Mouse (Mus musculus) ES-CJ7 (cell line): Measurements from ENCODE around the gene Eif3a.

ENCODE experiments used
- DNase-seq: peaks from one replicate; pipeline ENCODE4 v3.0.0; 2011; ENCODE audit warnings: low read depth, low spot score

The Eif3a gene

GRCm38 (mm10) chr19:60790551-60791161 is at the start of gene Eif3a:
Gene Eif3a, minus strand, starts transcription at chr19:60790658.
- peak; percentile 93 for DNase-seq

- DNase-seq = peak; percentile 70
Measured at GRCm38 (mm10) chr19:60837747-60838146, 47.3 kb upstream of the Eif3a start.

GRCm38 (mm10) chr19:60818677-60819076 is 28.2 kb upstream of the Eif3a start:
- no peak for DNase-seq

- no peak for DNase-seq
Measured at GRCm38 (mm10) chr19:60813133-60813532, 22.7 kb upstream of the Eif3a start.

- no peak for DNase-seq
Measured at GRCm38 (mm10) chr19:60812036-60812389, 21.6 kb upstream of the Eif3a start.

- peak; percentile 93 for DNase-seq
Measured at GRCm38 (mm10) chr19:60811098-60812035, 20.9 kb upstream of the Eif3a start, which contains the start of gene Fam45a. Gene Fam45a, plus strand, starts transcription at chr19:60811585.

GRCm38 (mm10) chr19:60809927-60810326 is 19.5 kb upstream of the Eif3a start:
- no peak for DNase-seq

- DNase-seq = no peak
Measured at GRCm38 (mm10) chr19:60804903-60805302, 14.4 kb upstream of the Eif3a start.

- no peak for DNase-seq
Measured at GRCm38 (mm10) chr19:60799867-60800569, 9.6 kb upstream of the Eif3a start.

GRCm38 (mm10) chr19:60797415-60797814 is 7.0 kb upstream of the Eif3a start:
- no peak for DNase-seq

GRCm38 (mm10) chr19:60795244-60795643 is 4.8 kb upstream of the Eif3a start:
- no peak for DNase-seq

GRCm38 (mm10) chr19:60793170-60793707 is 2.8 kb upstream of the Eif3a start:
- DNase-seq = no peak

- DNase-seq = no peak
Measured at GRCm38 (mm10) chr19:60791164-60791563, 706 bp upstream of the Eif3a start.

- DNase-seq = peak; percentile 69
Measured at GRCm38 (mm10) chr19:60789919-60790506, 445 bp downstream of the Eif3a start.

- DNase-seq = no peak
Measured at GRCm38 (mm10) chr19:60789452-60789851, 1.0 kb downstream of the Eif3a start.

GRCm38 (mm10) chr19:60788214-60788960 is 2.1 kb downstream of the Eif3a start:
- peak; percentile 19 for DNase-seq

GRCm38 (mm10) chr19:60787465-60788150 is 2.9 kb downstream of the Eif3a start:
- DNase-seq = no peak

GRCm38 (mm10) chr19:60784712-60785111 is 5.7 kb downstream of the Eif3a start:
- DNase-seq = no peak

- DNase-seq = no peak
Measured at GRCm38 (mm10) chr19:60782034-60782433, 8.4 kb downstream of the Eif3a start.

- no peak for DNase-seq
Measured at GRCm38 (mm10) chr19:60773366-60773765, 17.1 kb downstream of the Eif3a start.
